Mouse (Mus musculus): ENCODE results near the gene Rnf212b.
"Not testable (repeated sequence)": the region's sequence is repeated elsewhere in the genome, so short reads cannot be mapped to it uniquely, and the experiment has no call there.

Rnf212b gene

GRCm38 (mm10) chr14:54813991-54814390 is at the start of gene Rnf212b:
Rnf212b (plus strand) TSS chr14:54814141.
- DNase-seq (ENCODE audit: low spot score), result no peak

- DNase-seq (ENCODE audit: low spot score), result not testable (repeated sequence)
These were observed 47.0 kb upstream of the Rnf212b start for GRCm38 (mm10) chr14:54766937-54767336.

GRCm38 (mm10) chr14:54768314-54769067 is 45.5 kb upstream of the Rnf212b start:
- no peak for DNase-seq (ENCODE audit: low spot score)

GRCm38 (mm10) chr14:54769068-54769425 is 44.9 kb upstream of the Rnf212b start:
- no peak for DNase-seq (ENCODE audit: low spot score)

GRCm38 (mm10) chr14:54770373-54770772 is 43.6 kb upstream of the Rnf212b start:
- DNase-seq (ENCODE audit: low spot score), result no peak

- DNase-seq (ENCODE audit: low spot score), result no peak
These were observed 41.5 kb upstream of the Rnf212b start for GRCm38 (mm10) chr14:54772333-54772856.

GRCm38 (mm10) chr14:54775534-54776041 is 38.4 kb upstream of the Rnf212b start:
- no peak for DNase-seq (ENCODE audit: low spot score)

GRCm38 (mm10) chr14:54776768-54777167 is 37.2 kb upstream of the Rnf212b start:
- DNase-seq (ENCODE audit: low spot score), result no peak

- no peak for DNase-seq (ENCODE audit: low spot score)
These were observed 36.0 kb upstream of the Rnf212b start for GRCm38 (mm10) chr14:54777893-54778292.

GRCm38 (mm10) chr14:54780084-54780483 is 33.9 kb upstream of the Rnf212b start:
- no peak for DNase-seq (ENCODE audit: low spot score)

- DNase-seq (ENCODE audit: low spot score), result peak; percentile 65
These were observed 32.9 kb upstream of the Rnf212b start for GRCm38 (mm10) chr14:54780836-54781609.

GRCm38 (mm10) chr14:54781610-54782365 is 32.2 kb upstream of the Rnf212b start, which contains the start of gene Slc7a8:
Slc7a8 (minus strand) TSS chr14:54781946.
- DNase-seq (ENCODE audit: low spot score), result peak; percentile 69

GRCm38 (mm10) chr14:54782971-54783370 is 31.0 kb upstream of the Rnf212b start:
- no peak for DNase-seq (ENCODE audit: low spot score)

- peak; percentile 84 for DNase-seq (ENCODE audit: low spot score)
These were observed 28.0 kb upstream of the Rnf212b start for GRCm38 (mm10) chr14:54785898-54786297.

- DNase-seq (ENCODE audit: low spot score), result peak; percentile 42
These were observed 27.5 kb upstream of the Rnf212b start for GRCm38 (mm10) chr14:54786489-54786888.

GRCm38 (mm10) chr14:54787226-54787625 is 26.7 kb upstream of the Rnf212b start:
- DNase-seq (ENCODE audit: low spot score), result no peak

GRCm38 (mm10) chr14:54788231-54788630 is 25.7 kb upstream of the Rnf212b start:
- no peak for DNase-seq (ENCODE audit: low spot score)

- no peak for DNase-seq (ENCODE audit: low spot score)
These were observed 21.8 kb upstream of the Rnf212b start for GRCm38 (mm10) chr14:54792166-54792565.

- DNase-seq (ENCODE audit: low spot score), result no peak
These were observed 20.6 kb upstream of the Rnf212b start for GRCm38 (mm10) chr14:54793351-54793750.

GRCm38 (mm10) chr14:54793894-54794830 is 19.8 kb upstream of the Rnf212b start:
- DNase-seq (ENCODE audit: low spot score), result no peak

- no peak for DNase-seq (ENCODE audit: low spot score)
These were observed 18.0 kb upstream of the Rnf212b start for GRCm38 (mm10) chr14:54795901-54796300.
